8 mouse cellular contexts compared by ENCODE assay signal in genomic region chr4:22476967-22477710, GRCm38 (mm10). TPM values are rescaled to one million over a fixed set of nuclear protein-coding genes. Genes with fewer than 3 reads are reported as not detected.
DNase-seq lines count a peak whose midpoint lies in the region; ATAC-seq and TF ChIP-seq lines count a peak whose summit lies in the region.

No protein-coding gene starts in this region.

- peak overlapping the region; percentile 35 for H3K4me3 ChIP-seq in kidney, embryonic 14.5 days (ENCODE audit: low read length)
- peak overlapping the region; percentile 39 for H3K4me3 ChIP-seq in embryonic facial prominence, embryonic 14.5 days (ENCODE audit: low read depth, low read length)
- H3K4me3 ChIP-seq in intestine, postnatal 0 days (ENCODE audit: low read depth, low read length) = peak overlapping the region; percentile 23; the same call in 1 of the 2 replicates
- H3K4me3 ChIP-seq in midbrain, embryonic 13.5 days (replicated peaks) = peak overlapping the region; percentile 98

- no peak overlapping the region for H3K27ac ChIP-seq in kidney, embryonic 14.5 days (ENCODE audit: low read depth, low read length)
- H3K27ac ChIP-seq in embryonic facial prominence, embryonic 14.5 days (replicated peaks; ENCODE audit: low read depth, low read length) = no peak overlapping the region
- no peak overlapping the region for H3K27ac ChIP-seq in intestine, postnatal 0 days (ENCODE audit: low read depth, low read length)
- peak overlapping the region; percentile 92 for H3K27ac ChIP-seq in midbrain, embryonic 13.5 days

- H3K27me3 ChIP-seq in kidney, embryonic 14.5 days (ENCODE audit: control insufficient read depth, insufficient read depth, low read length) = peaks cover 64% of the 10 kb centered on the region
- H3K27me3 ChIP-seq in Patski = peaks cover 36% of the 10 kb centered on the region
- H3K27me3 ChIP-seq in embryonic facial prominence, embryonic 14.5 days (replicated peaks; ENCODE audit: control insufficient read depth, insufficient read depth, low read length) = peaks cover 75% of the 10 kb centered on the region
- peaks cover 68% of the 10 kb centered on the region for H3K27me3 ChIP-seq in intestine, postnatal 0 days (replicated peaks; ENCODE audit: control insufficient read depth, insufficient read depth, low read length)
- no peaks in the 10 kb centered on the region for H3K27me3 ChIP-seq in midbrain, embryonic 13.5 days

- no peaks in the 10 kb centered on the region for H3K4me1 ChIP-seq in kidney, embryonic 14.5 days (ENCODE audit: control insufficient read depth, insufficient read depth, low read length)
- no peaks in the 10 kb centered on the region for H3K4me1 ChIP-seq in embryonic facial prominence, embryonic 14.5 days (ENCODE audit: control insufficient read depth, insufficient read depth, low read length)
- no peaks in the 10 kb centered on the region for H3K4me1 ChIP-seq in intestine, postnatal 0 days (replicated peaks; ENCODE audit: control insufficient read depth, insufficient read depth, low read length)
- peaks cover 51% of the 10 kb centered on the region for H3K4me1 ChIP-seq in midbrain, embryonic 13.5 days (replicated peaks)

- peak overlapping the region; percentile 59 for H3K4me2 ChIP-seq in kidney, embryonic 14.5 days (replicated peaks; ENCODE audit: low read depth, low read length)
- peak overlapping the region; percentile 63 for H3K4me2 ChIP-seq in embryonic facial prominence, embryonic 14.5 days (ENCODE audit: low read depth, low read length)
- peak overlapping the region; percentile 51 for H3K4me2 ChIP-seq in intestine, postnatal 0 days (replicated peaks; ENCODE audit: low read depth)
- H3K4me2 ChIP-seq in midbrain, embryonic 13.5 days (replicated peaks) = peak overlapping the region; percentile 67

- peak; percentile 64 for TF ChIP-seq CTCF in Patski (IDR thresholded peaks at IDR 0.05)
- peak; percentile 83 for TF ChIP-seq CTCF in intestine, postnatal 0 days (IDR thresholded peaks at IDR 0.05; ENCODE audit: low read depth)

- DNase-seq in kidney, adult 9 months = no peak
- DNase-seq in Patski (ENCODE audit: low read depth, low spot score) (no peak), adipocyte (ENCODE audit: low spot score) (no peak)
- peak; percentile 78 for DNase-seq in embryonic facial prominence, embryonic 14.5 days (ENCODE audit: low spot score)
- no peak for DNase-seq in urinary bladder, postnatal 25 days (ENCODE audit: low spot score)

- WGBS in kidney, embryonic 14.5 days = 1% methylated on average over 22 of the region's 23 CpGs
- WGBS in embryonic facial prominence, embryonic 14.5 days = under 1% methylated on average over 22 of the region's 23 CpGs
- 1% methylated on average over 23 of the region's 23 CpGs for WGBS in intestine, postnatal 0 days
- WGBS in midbrain, embryonic 13.5 days = under 1% methylated on average over 23 of the region's 23 CpGs

- in situ Hi-C loops in Patski (cut with MboI; ENCODE audit: low pct_unique_long_range_greater_than_20kb) = loop anchor here (25.0 kb wide), 1 partner anchor 1685 kb away; no protein-coding TSS in a partner anchor

- H3K9ac ChIP-seq in kidney, embryonic 14.5 days (ENCODE audit: low read depth, low read length) = no peak overlapping the region
- peak overlapping the region; percentile 22; the same call in 1 of the 2 replicates for H3K9ac ChIP-seq in embryonic facial prominence, embryonic 14.5 days (ENCODE audit: low read depth, low read length)
- no peak overlapping the region for H3K9ac ChIP-seq in intestine, postnatal 0 days (ENCODE audit: low read depth, low read length)
- H3K9ac ChIP-seq in midbrain, embryonic 13.5 days (replicated peaks) = peak overlapping the region; percentile 76

- H3K36me3 ChIP-seq in kidney, embryonic 14.5 days (ENCODE audit: control insufficient read depth, insufficient read depth, low read length) = no peaks in the 10 kb centered on the region
- H3K36me3 ChIP-seq in embryonic facial prominence, embryonic 14.5 days (ENCODE audit: control insufficient read depth, insufficient read depth, low read length) = no peaks in the 10 kb centered on the region
- H3K36me3 ChIP-seq in intestine, postnatal 0 days (ENCODE audit: control insufficient read depth, insufficient read depth) = no peaks in the 10 kb centered on the region
- no peaks in the 10 kb centered on the region for H3K36me3 ChIP-seq in midbrain, embryonic 13.5 days

- POLR2A ChIA-PET in Patski (lab: Charles Lee) = interaction anchor here (0.5 kb wide), 1 partner anchor 9 kb away, joined by 6 read pairs; no protein-coding TSS in a partner anchor

- no peaks in the 10 kb centered on the region for H3K9me3 ChIP-seq in kidney, embryonic 14.5 days (ENCODE audit: control insufficient read depth, low read length)
- no peaks in the 10 kb centered on the region for H3K9me3 ChIP-seq in embryonic facial prominence, embryonic 14.5 days (ENCODE audit: control insufficient read depth, low read length)
- no peaks in the 10 kb centered on the region for H3K9me3 ChIP-seq in intestine, postnatal 0 days (ENCODE audit: control insufficient read depth)
- no peaks in the 10 kb centered on the region for H3K9me3 ChIP-seq in midbrain, embryonic 13.5 days

- peak; percentile 83 for ATAC-seq in kidney, embryonic 14.5 days (ENCODE audit: low FRiP score, low TSS enrichment)
- peak; percentile 82 for ATAC-seq in Patski
- ATAC-seq in embryonic facial prominence, embryonic 14.5 days (ENCODE audit: low read depth) = peak; percentile 74
- no peak for ATAC-seq in intestine, postnatal 0 days
- ATAC-seq in midbrain, embryonic 13.5 days = peak; percentile 86

- CTCF ChIA-PET in Patski (lab: Charles Lee) = no interaction called here

RNA-seq across cellular contexts. Expression of gene Pou3f2, which starts 11.0 kb away (rescaled TPM):
- polyA plus RNA-seq in kidney, embryonic 14.5 days (2014; fragmentation: Nextera tagmentation; extraction: Ambion mirVana) = not detected in 2 replicates
- not detected for polyA plus RNA-seq in Patski (2021)
- polyA plus RNA-seq in embryonic facial prominence, embryonic 14.5 days (2014; fragmentation: Nextera tagmentation; extraction: Ambion mirVana) = 0.13 and 0.17 TPM in 2 replicates
- not detected in 2 replicates for polyA plus RNA-seq in intestine, postnatal 0 days (2015; fragmentation: Nextera tagmentation; extraction: Ambion mirVana)
- polyA plus RNA-seq in midbrain, embryonic 13.5 days (2015; fragmentation: Nextera tagmentation; extraction: Ambion mirVana) = 69.3 and 80.0 TPM in 2 replicates

Comparison
In these comparisons a context has a peak if more than half of its experiments do, and no peak if none do; other contexts are left out.
1. H3K4me3 ChIP-seq: peak in every context shown above with its lines; median percentile 98 in midbrain, embryonic 13.5 days; 39 in embryonic facial prominence, embryonic 14.5 days; 35 in kidney, embryonic 14.5 days; 23 in intestine, postnatal 0 days.
2. H3K9ac ChIP-seq: peak in embryonic facial prominence, embryonic 14.5 days (single experiment) and midbrain, embryonic 13.5 days (single experiment); none in kidney, embryonic 14.5 days (single experiment) and intestine, postnatal 0 days (single experiment).
3. RNA of gene Pou3f2, which starts 11.0 kb away (polyA plus RNA-seq): 69.3 to 80.0 TPM in midbrain, embryonic 13.5 days; 0.13 to 0.17 TPM in embryonic facial prominence, embryonic 14.5 days, not detected in kidney, embryonic 14.5 days, not detected in Patski (single experiment) and not detected in intestine, postnatal 0 days; every median in the first group is over 10 times any median in the second.
4. Peak in every context shown above with its lines, with median percentiles within 50 percentile points of each other: H3K4me2 ChIP-seq.